Mouse (Mus musculus): ENCODE data around the gene Agpat3.

Agpat3 gene

GRCm38 (mm10) chr10:78292381-78292780, 59.9 kb downstream of the Agpat3 start:
- peak; percentile 59 for DNase-seq

GRCm38 (mm10) chr10:78290730-78291535, 61.4 kb downstream of the Agpat3 start:
- no peak for DNase-seq

- DNase-seq: no peak
These were observed 63.4 kb downstream of the Agpat3 start for GRCm38 (mm10) chr10:78288896-78289295.

- no peak for DNase-seq
These were observed 64.2 kb downstream of the Agpat3 start for GRCm38 (mm10) chr10:78288135-78288534.

GRCm38 (mm10) chr10:78287465-78288132, 64.7 kb downstream of the Agpat3 start:
- DNase-seq: peak; percentile 63

- DNase-seq: no peak
These were observed 66.3 kb downstream of the Agpat3 start for GRCm38 (mm10) chr10:78285959-78286358.

GRCm38 (mm10) chr10:78285409-78285808, 66.9 kb downstream of the Agpat3 start:
- DNase-seq: no peak

GRCm38 (mm10) chr10:78284812-78285211, 67.5 kb downstream of the Agpat3 start:
- DNase-seq: no peak

- DNase-seq: no peak
These were observed 69.9 kb downstream of the Agpat3 start for GRCm38 (mm10) chr10:78282411-78282810.

- peak; percentile 63 for DNase-seq
These were observed 71.8 kb downstream of the Agpat3 start for GRCm38 (mm10) chr10:78280486-78280885.

GRCm38 (mm10) chr10:78279210-78279609, 73.1 kb downstream of the Agpat3 start:
- peak; percentile 67 for DNase-seq

GRCm38 (mm10) chr10:78277835-78278234, 74.5 kb downstream of the Agpat3 start:
- no peak for DNase-seq

- no peak for DNase-seq
These were observed 76.0 kb downstream of the Agpat3 start for GRCm38 (mm10) chr10:78276242-78276641.

GRCm38 (mm10) chr10:78272932-78273331, 79.4 kb downstream of the Agpat3 start:
- DNase-seq: no peak

GRCm38 (mm10) chr10:78265881-78266280, 86.4 kb downstream of the Agpat3 start:
- no peak for DNase-seq

- no peak for DNase-seq
These were observed 87.6 kb downstream of the Agpat3 start for GRCm38 (mm10) chr10:78264735-78265134.

- peak; percentile 32 for DNase-seq
These were observed 91.2 kb downstream of the Agpat3 start for GRCm38 (mm10) chr10:78260916-78261650.

GRCm38 (mm10) chr10:78260322-78260721, 92.0 kb downstream of the Agpat3 start:
- DNase-seq: peak; percentile 37

GRCm38 (mm10) chr10:78259702-78260101, 92.6 kb downstream of the Agpat3 start:
- DNase-seq: peak; percentile 27

GRCm38 (mm10) chr10:78259230-78259629, 93.1 kb downstream of the Agpat3 start:
- no peak for DNase-seq

GRCm38 (mm10) chr10:78258142-78258675, 94.1 kb downstream of the Agpat3 start:
- DNase-seq: no peak

- DNase-seq: peak; percentile 80
These were observed 96.6 kb downstream of the Agpat3 start for GRCm38 (mm10) chr10:78255646-78256059.

GRCm38 (mm10) chr10:78247206-78247605, 105.1 kb downstream of the Agpat3 start:
- DNase-seq: no peak

All from kidney, adult 9 months (tissue).